In the genomic region with DNA sequence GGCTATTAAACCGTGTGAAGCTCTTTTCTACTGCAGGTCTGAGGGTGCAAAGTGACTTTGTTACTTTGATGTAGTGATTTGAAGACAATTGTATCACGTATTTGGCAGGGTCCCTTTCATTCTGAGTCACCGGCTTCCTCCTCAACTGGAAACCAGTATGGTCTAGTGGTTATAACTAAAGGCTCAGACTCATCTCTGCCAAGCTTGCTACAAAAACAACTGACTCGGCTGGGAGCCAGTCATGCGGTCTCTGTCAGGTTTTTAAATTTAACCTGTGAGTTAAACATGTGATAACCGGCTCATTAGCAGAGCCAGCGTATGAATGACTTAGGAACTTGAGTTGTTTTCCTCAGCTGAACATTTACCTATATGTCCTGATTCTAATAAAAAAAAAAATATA, we compare ENCODE assay signal across 14 mouse cellular contexts. TPM values are rescaled to one million over a fixed set of nuclear protein-coding genes. Genes with fewer than 3 reads are reported as not detected.
A peak's percentile ranks its signal among the peaks of the same experiment; 100 is the strongest.
DNase-seq lines count a peak whose midpoint lies in the region; ATAC-seq and TF ChIP-seq lines count a peak whose summit lies in the region.
"Had no signal": no experiment of that assay in that cellular context is flagged by ENCODE, and none has a peak within 500 bp of the region (broad histone marks: within the 10 kb centered on the region; RNA-seq: fewer than 3 reads in every experiment).

No protein-coding gene starts in this region.

- ATAC-seq in heart, embryonic 12.5 days (ENCODE audit: insufficient number of reproducible peaks, low FRiP score): no peak
- ATAC-seq: lung, postnatal 0 days had no signal

- no peaks in the 10 kb centered on the region for H3K9me3 ChIP-seq in heart, embryonic 12.5 days (replicated peaks)

- 15% methylated on average over 7 of the region's 7 CpGs for WGBS in heart, adult 2 months
- WGBS in heart, embryonic 12.5 days: 77% methylated on average over 7 of the region's 7 CpGs

- no peak for TF ChIP-seq CTCF in heart, adult 2 months (IDR thresholded peaks at IDR 0.05)

- H3K36me3 ChIP-seq in heart, adult 2 months (ENCODE audit: control insufficient read depth, insufficient read depth, low read length): peaks cover 3% of the 10 kb centered on the region; the same call in 1 of the 2 replicates
- 0 out of 2 replicates have a peak, but pooled peaks cover 2% of the 10 kb centered on the region for H3K36me3 ChIP-seq in heart, embryonic 12.5 days
- H3K36me3 ChIP-seq: limb, embryonic 12.5 days had no signal

- 0 out of 2 replicates have a peak, but pooled peaks have one; percentile 19 for TF ChIP-seq EP300 in heart, adult 2 months (IDR thresholded peaks at IDR 0.05; ENCODE audit: insufficient read depth, low read depth, low read length)

- H3K4me3 ChIP-seq in heart, adult 2 months: no peak overlapping the region
- no peak overlapping the region for H3K4me3 ChIP-seq in heart, embryonic 12.5 days
- H3K4me3 ChIP-seq: limb, embryonic 12.5 days had no signal

- peak overlapping the region; percentile 79 for H3K27ac ChIP-seq in heart, adult 2 months
- H3K27ac ChIP-seq in heart, embryonic 12.5 days (ENCODE audit: poor library complexity, severe bottlenecking): no peak overlapping the region
- H3K27ac ChIP-seq: limb, embryonic 12.5 days had no signal

- TF ChIP-seq POLR2A in heart, adult 2 months (IDR thresholded peaks at IDR 0.05; ENCODE audit: insufficient read depth, low read depth, low read length): no peak

- peak in 1 of 2 experiments; percentile 73 for DNase-seq in heart, adult 2 months
- DNase-seq in CD4-positive, CD25-positive, alpha-beta regulatory T cell, adult 2 months (ENCODE audit: low read depth, low spot score): peak; percentile 66
- peak; percentile 51 for DNase-seq in brain, adult 2 months (ENCODE audit: low read depth, low spot score)
- peak; percentile 42 to 51 for DNase-seq in kidney, postnatal 36 days
- no peak for DNase-seq in spleen, postnatal 36 days (ENCODE audit: low spot score in 2 of 2)
- DNase-seq in spleen, adult 18-20 months: no peak
- DNase-seq: cerebellum, postnatal 10 days; right cerebral cortex, postnatal 4 days; thymus, postnatal 36 days had no signal

- no peaks in the 10 kb centered on the region for H3K79me2 ChIP-seq in heart, adult 2 months (replicated peaks; ENCODE audit: control insufficient read depth, insufficient read depth, low read length)

- H3K4me1 ChIP-seq in heart, adult 2 months (ENCODE audit: control insufficient read depth, insufficient read depth, low read length): peaks cover 9% of the 10 kb centered on the region
- H3K4me1 ChIP-seq in heart, embryonic 12.5 days (replicated peaks): peaks cover 7% of the 10 kb centered on the region; the same call in 1 of the 2 replicates
- H3K4me1 ChIP-seq: limb, embryonic 12.5 days had no signal

- no peak overlapping the region for H3K4me2 ChIP-seq in heart, embryonic 12.5 days
- H3K4me2 ChIP-seq: limb, embryonic 12.5 days had no signal

- no peaks in the 10 kb centered on the region for H3K27me3 ChIP-seq in heart, adult 2 months (ENCODE audit: control insufficient read depth, insufficient read depth, low read length)
- no peaks in the 10 kb centered on the region for H3K27me3 ChIP-seq in heart, embryonic 12.5 days (replicated peaks)
- H3K27me3 ChIP-seq: limb, embryonic 12.5 days had no signal

- H3K9ac ChIP-seq in heart, adult 2 months (ENCODE audit: low read depth, low read length): peak overlapping the region; percentile 25; the same call in 1 of the 2 replicates
- H3K9ac ChIP-seq in heart, embryonic 12.5 days: no peak overlapping the region
- H3K9ac ChIP-seq: limb, embryonic 12.5 days had no signal

- intact Hi-C loops in heart, adult 2 months (cut with DNase I): loop anchor here (2.0 kb wide), 1 partner anchor 23 kb away; no protein-coding TSS in a partner anchor

RNA-seq across cellular contexts. Expression of gene Gnptab, which starts 26.9 kb away (rescaled TPM):
- 10 to 100 TPM; 24.3 to 27.6 TPM for total RNA-seq in heart, adult 2 months (2021)
- polyA plus RNA-seq in heart, adult 2 months (2012; rRNA removed): 11.7 and 19.3 TPM in 2 replicates
- polyA plus RNA-seq in heart, embryonic 12.5 days (2016; fragmentation: Nextera tagmentation; extraction: Ambion mirVana): 11.2 and 12.8 TPM in 2 replicates

RNA-seq across cellular contexts. Expression of gene Dram1, which starts 26.9 kb away (rescaled TPM):
- total RNA-seq in heart, adult 2 months (2021): 1 to 10 TPM; 3.7 to 4.5 TPM
- 6.8 and 7.6 TPM in 2 replicates for polyA plus RNA-seq in heart, adult 2 months (2012; rRNA removed)
- 0.91 and 1.2 TPM in 2 replicates for polyA plus RNA-seq in heart, embryonic 12.5 days (2016; fragmentation: Nextera tagmentation; extraction: Ambion mirVana)

RNA-seq across cellular contexts. Expression of gene Sycp3, which starts 53.6 kb away (rescaled TPM):
- not detected for total RNA-seq in heart, adult 2 months (2021)
- polyA plus RNA-seq in heart, adult 2 months (2012; rRNA removed): not detected in 2 replicates
- polyA plus RNA-seq in heart, embryonic 12.5 days (2016; fragmentation: Nextera tagmentation; extraction: Ambion mirVana): 0.50 TPM in 1 of 2 replicates, not detected in the other
- total RNA-seq: gastrocnemius, adult 8-10 months had no signal
- polyA plus RNA-seq: lung, postnatal 0 days; neural tube, embryonic 11.5 days had no signal

Comparison
In these comparisons a context has a peak if more than half of its experiments do, and no peak if none do; other contexts are left out.
1. DNase-seq: peak in CD4-positive, CD25-positive, alpha-beta regulatory T cell, adult 2 months (single experiment), brain, adult 2 months (single experiment) and kidney, postnatal 36 days (2 of 2); none in spleen, postnatal 36 days (0 of 2) and spleen, adult 18-20 months (0 of 2).